Mouse (Mus musculus) liver, embryonic 16.5 days (tissue): Measurements from ENCODE around the gene Cacng1. TPM values are rescaled to one million over a fixed set of nuclear protein-coding genes. Genes with fewer than 3 reads are reported as not detected.

Experiments
- ATAC-seq: fragments of 200-750 bp; cut with Nextera tagmentation; 2 replicates; pipeline ENCODE4 v1.8.0; 2017; ENCODE audit warnings: low read depth, mild to moderate bottlenecking, moderate number of reproducible peaks, moderate library complexity
- H3K27ac ChIP-seq: fragments of 300-500 bp; sonication (generic); 2 replicates; pipeline ENCODE4 v1.5.1; 2014; ENCODE audit warnings: mild to moderate bottlenecking, low read length
- H3K27me3 ChIP-seq: fragments of 300-500 bp; sonication (generic); 2 replicates; pipeline ENCODE4 v1.6.1; 2014; ENCODE audit warnings: low read depth, low read length, mixed read lengths; ENCODE audit not compliant: control insufficient read depth, insufficient read depth
- H3K36me3 ChIP-seq: fragments of 300-500 bp; sonication (generic); 2 replicates; pipeline ENCODE4 v1.6.1; 2014; ENCODE audit warnings: mild to moderate bottlenecking; ENCODE audit not compliant: control insufficient read depth, insufficient read depth
- H3K4me1 ChIP-seq: fragments of 300-500 bp; sonication (generic); 2 replicates; pipeline ENCODE4 v1.6.1; 2014; ENCODE audit warnings: low read depth, low read length, mixed read lengths; ENCODE audit not compliant: control insufficient read depth
- H3K4me2 ChIP-seq: fragments of 300-500 bp; sonication (generic); 2 replicates; pipeline ENCODE4 v1.6.1; 2014; ENCODE audit warnings: low read depth, low read length, mixed read lengths
- H3K4me3 ChIP-seq: fragments of 300-500 bp; sonication (generic); 2 replicates; pipeline ENCODE4 v1.5.1; 2014; ENCODE audit warnings: low read depth, mild to moderate bottlenecking, low read length
- H3K9ac ChIP-seq: fragments of 300-500 bp; sonication (generic); 2 replicates; pipeline ENCODE4 v1.6.1; 2014; ENCODE audit warnings: low read depth, low read length
- H3K9me3 ChIP-seq: fragments of 300-500 bp; sonication (generic); replicated peaks from 2 replicates; pipeline ENCODE4 v1.6.1; 2016; ENCODE audit warnings: low read length; ENCODE audit not compliant: control insufficient read depth
- WGBS: fragments of 180-500 bp; shearing (Covaris S2); extraction: QIAGEN DNeasy Blood & Tissue Kit; methylation state at CpG from one replicate; pipeline ENCODE4 v1.1.7; 2014; ENCODE audit not compliant: insufficient replicate concordance; 5-methylcytosine and 5-hydroxymethylcytosine counted together
- polyA plus RNA-seq: library from polyadenylated mRNA; unstranded; fragments of >200 nt; fragmentation: Nextera tagmentation; extraction: Ambion mirVana; gene quantifications from 2 replicates; pipeline ENCODE4 v1.2.1, GENCODE M21; 2015

The Cacng1 gene
- polyA plus RNA-seq, 1 experiment from 2014 or later = 2.0 TPM

GRCm38 (mm10) chr11:107693338-107693737 is 23.0 kb downstream of the Cacng1 start:
- Histone ChIP-seq H3K9ac (no peak overlapping the region), H3K4me2 (no peak overlapping the region), H3K36me3 (no peaks in the 10 kb centered on the region), H3K27me3 (no peaks in the 10 kb centered on the region), H3K9me3 (no peaks in the 10 kb centered on the region), H3K27ac (no peak overlapping the region), H3K4me3 (no peak overlapping the region), H3K4me1 (no peaks in the 10 kb centered on the region)
- ATAC-seq = no peak
- 18% methylated on average over 6 of the region's 6 CpGs for WGBS

- Histone ChIP-seq H3K4me3 (no peak overlapping the region), H3K9me3 (no peaks in the 10 kb centered on the region), H3K4me1 (no peaks in the 10 kb centered on the region), H3K9ac (no peak overlapping the region), H3K4me2 (no peak overlapping the region), H3K27ac (no peak overlapping the region), H3K36me3 (peaks cover 1% of the 10 kb centered on the region), H3K27me3 (no peaks in the 10 kb centered on the region)
- no peak for ATAC-seq
- 45% methylated on average over 8 of the region's 8 CpGs for WGBS
Observed at GRCm38 (mm10) chr11:107691569-107691968, 24.8 kb downstream of the Cacng1 start.

- Histone ChIP-seq H3K4me2 (no peak overlapping the region), H3K27me3 (no peaks in the 10 kb centered on the region), H3K4me3 (no peak overlapping the region), H3K36me3 (peaks cover 6% of the 10 kb centered on the region), H3K4me1 (no peaks in the 10 kb centered on the region), H3K27ac (no peak overlapping the region), H3K9ac (no peak overlapping the region), H3K9me3 (no peaks in the 10 kb centered on the region)
- 81% methylated on average over 10 of the region's 10 CpGs for WGBS
- ATAC-seq = peak; percentile 78
Observed at GRCm38 (mm10) chr11:107688480-107688879, 27.8 kb downstream of the Cacng1 start.

- Histone ChIP-seq H3K9me3 (no peaks in the 10 kb centered on the region), H3K36me3 (peaks cover 6% of the 10 kb centered on the region), H3K4me3 (no peak overlapping the region), H3K27me3 (no peaks in the 10 kb centered on the region), H3K27ac (no peak overlapping the region), H3K4me1 (no peaks in the 10 kb centered on the region), H3K9ac (no peak overlapping the region), H3K4me2 (no peak overlapping the region)
- WGBS = 87% methylated on average over 20 of the region's 20 CpGs
- ATAC-seq = no peak
Observed at GRCm38 (mm10) chr11:107686290-107686689, 30.0 kb downstream of the Cacng1 start.

GRCm38 (mm10) chr11:107683544-107684465 is 32.5 kb downstream of the Cacng1 start:
- no peak overlapping the region for H3K4me2 ChIP-seq
- no peaks in the 10 kb centered on the region for H3K9me3 ChIP-seq
- H3K27ac ChIP-seq = no peak overlapping the region
- ATAC-seq = no peak
- H3K27me3 ChIP-seq = no peaks in the 10 kb centered on the region
- no peak overlapping the region for H3K9ac ChIP-seq
- H3K4me1 ChIP-seq = no peaks in the 10 kb centered on the region
- H3K36me3 ChIP-seq = peaks cover 6% of the 10 kb centered on the region
- no peak overlapping the region for H3K4me3 ChIP-seq
- 82% methylated on average over 19 of the region's 19 CpGs for WGBS

- Histone ChIP-seq H3K4me2 (no peak overlapping the region), H3K36me3 (peaks cover 6% of the 10 kb centered on the region), H3K9me3 (no peaks in the 10 kb centered on the region), H3K4me3 (no peak overlapping the region), H3K27ac (no peak overlapping the region), H3K27me3 (no peaks in the 10 kb centered on the region), H3K9ac (no peak overlapping the region), H3K4me1 (no peaks in the 10 kb centered on the region)
- no peak for ATAC-seq
- WGBS = 70% methylated on average over 9 of the region's 9 CpGs
Observed at GRCm38 (mm10) chr11:107682694-107683355, 33.5 kb downstream of the Cacng1 start.

GRCm38 (mm10) chr11:107676207-107676940 is 39.9 kb downstream of the Cacng1 start:
- H3K9me3 ChIP-seq = no peaks in the 10 kb centered on the region
- no peak overlapping the region for H3K9ac ChIP-seq
- no peak overlapping the region for H3K4me3 ChIP-seq
- H3K27ac ChIP-seq = no peak overlapping the region
- WGBS = 62% methylated on average over 17 of the region's 17 CpGs
- no peaks in the 10 kb centered on the region for H3K27me3 ChIP-seq
- ATAC-seq = no peak
- peaks cover 9% of the 10 kb centered on the region for H3K36me3 ChIP-seq
- no peaks in the 10 kb centered on the region for H3K4me1 ChIP-seq
- no peak overlapping the region for H3K4me2 ChIP-seq

GRCm38 (mm10) chr11:107675246-107675645 is 41.1 kb downstream of the Cacng1 start:
- no peaks in the 10 kb centered on the region for H3K4me1 ChIP-seq
- 81% methylated on average over 10 of the region's 10 CpGs for WGBS
- no peak overlapping the region for H3K4me2 ChIP-seq
- H3K9me3 ChIP-seq = no peaks in the 10 kb centered on the region
- no peak overlapping the region for H3K4me3 ChIP-seq
- no peak overlapping the region for H3K27ac ChIP-seq
- no peak for ATAC-seq
- H3K27me3 ChIP-seq = no peaks in the 10 kb centered on the region
- no peak overlapping the region for H3K9ac ChIP-seq
- H3K36me3 ChIP-seq = peaks cover 17% of the 10 kb centered on the region
